Mouse (Mus musculus) liver, embryonic 13.5 days (tissue): ENCODE measurements around the gene Syn1. TPM values are rescaled to one million over a fixed set of nuclear protein-coding genes. Genes with fewer than 3 reads are reported as not detected.

ENCODE experiments used
- ATAC-seq: fragments of 200-750 bp; cut with Nextera tagmentation; 2 replicates; pipeline ENCODE4 v1.8.0; 2017; ENCODE audit warnings: low read depth, mild to moderate bottlenecking, moderate number of reproducible peaks, moderate library complexity
- DNase-seq: peaks from one replicate; pipeline ENCODE4 v3.0.0; 2022
- H3K27ac ChIP-seq: fragments of 300-500 bp; sonication (generic); 2 replicates; pipeline ENCODE4 v1.5.1; 2015; ENCODE audit warnings: moderate library complexity, mild to moderate bottlenecking, inconsistent platforms
- H3K27me3 ChIP-seq: fragments of 300-500 bp; sonication (generic); 2 replicates; pipeline ENCODE4 v1.6.1; 2015; ENCODE audit warnings: mild to moderate bottlenecking, inconsistent platforms
- H3K36me3 ChIP-seq: fragments of 300-500 bp; sonication (generic); 2 replicates; pipeline ENCODE4 v1.6.1; 2015; ENCODE audit warnings: mild to moderate bottlenecking, inconsistent platforms
- H3K4me1 ChIP-seq: fragments of 300-500 bp; sonication (generic); replicated peaks from 2 replicates; pipeline ENCODE4 v1.6.1; 2015; ENCODE audit warnings: inconsistent platforms
- H3K4me2 ChIP-seq: fragments of 300-500 bp; sonication (generic); 2 replicates; pipeline ENCODE4 v1.6.1; 2015; ENCODE audit warnings: inconsistent platforms, mild to moderate bottlenecking, moderate library complexity
- H3K4me3 ChIP-seq: fragments of 300-500 bp; sonication (generic); replicated peaks from 2 replicates; pipeline ENCODE4 v1.5.1; 2015; ENCODE audit warnings: mild to moderate bottlenecking, inconsistent platforms
- H3K9ac ChIP-seq: fragments of 300-500 bp; sonication (generic); 2 replicates; pipeline ENCODE4 v1.6.1; 2015; ENCODE audit warnings: mild to moderate bottlenecking, inconsistent platforms
- H3K9me3 ChIP-seq: fragments of 300-500 bp; sonication (generic); replicated peaks from 2 replicates; pipeline ENCODE4 v1.6.1; 2016; ENCODE audit warnings: inconsistent platforms
- WGBS: fragments of 180-500 bp; shearing (Covaris S2); methylation state at CpG from one replicate; pipeline ENCODE4 v1.1.7; 2015; ENCODE audit not compliant: insufficient replicate concordance; 5-methylcytosine and 5-hydroxymethylcytosine counted together
- polyA plus RNA-seq: library from polyadenylated mRNA; unstranded; fragments of >200 nt; fragmentation: Nextera tagmentation; extraction: Ambion mirVana; gene quantifications from 2 replicates; pipeline ENCODE4 v1.2.1, GENCODE M21; 2015

The Syn1 gene
- polyA plus RNA-seq, 1 experiment from 2014 or later, result 0.03 TPM

- DNase-seq, result no peak
- ATAC-seq, result peak; percentile 40
Observed at GRCm38 (mm10) chrX:20862105-20863065, 58.4 kb downstream of the Syn1 start.

GRCm38 (mm10) chrX:20861453-20862104 is 59.2 kb downstream of the Syn1 start:
- no peak overlapping the region for H3K4me3 ChIP-seq
- no peak overlapping the region for H3K4me2 ChIP-seq
- peaks cover 13% of the 10 kb centered on the region for H3K36me3 ChIP-seq
- ATAC-seq, result no peak
- no peak overlapping the region for H3K27ac ChIP-seq
- WGBS, result 47% methylated on average over 5 of the region's 5 CpGs
- no peaks in the 10 kb centered on the region for H3K9me3 ChIP-seq
- no peaks in the 10 kb centered on the region for H3K27me3 ChIP-seq
- DNase-seq, result no peak
- peaks cover 6% of the 10 kb centered on the region; the same call in 1 of the 2 replicates for H3K4me1 ChIP-seq
- H3K9ac ChIP-seq, result no peak overlapping the region

More at GRCm38 (mm10) chrX:20862105-20863065, 58.4 kb downstream of the Syn1 start:
- Histone ChIP-seq H3K27ac (no peak overlapping the region), H3K27me3 (no peaks in the 10 kb centered on the region), H3K4me1 (peaks cover 6% of the 10 kb centered on the region; the same call in 1 of the 2 replicates), H3K36me3 (peaks cover 12% of the 10 kb centered on the region), H3K9ac (no peak overlapping the region), H3K4me3 (no peak overlapping the region), H3K9me3 (no peaks in the 10 kb centered on the region), H3K4me2 (no peak overlapping the region)
- 42% methylated on average over 29 of the region's 29 CpGs for WGBS

GRCm38 (mm10) chrX:20853794-20854193 is 67.0 kb downstream of the Syn1 start:
- Histone ChIP-seq H3K4me2 (no peak overlapping the region), H3K4me1 (peaks cover 10% of the 10 kb centered on the region), H3K9ac (no peak overlapping the region), H3K4me3 (no peak overlapping the region), H3K36me3 (peaks cover 57% of the 10 kb centered on the region), H3K27ac (no peak overlapping the region), H3K9me3 (no peaks in the 10 kb centered on the region), H3K27me3 (no peaks in the 10 kb centered on the region)
- no peak for DNase-seq
- WGBS, result 86% methylated on average over 7 of the region's 7 CpGs
- no peak for ATAC-seq

GRCm38 (mm10) chrX:20848256-20848984 is 72.4 kb downstream of the Syn1 start:
- H3K4me3 ChIP-seq, result peak overlapping the region; percentile 70
- no peaks in the 10 kb centered on the region for H3K27me3 ChIP-seq
- peak overlapping the region; percentile 77 for H3K9ac ChIP-seq
- H3K36me3 ChIP-seq, result peaks cover 25% of the 10 kb centered on the region
- peak overlapping the region; percentile 71 for H3K4me2 ChIP-seq
- 0 out of 2 replicates have a peak overlapping the region, but pooled peaks have one; percentile 3 for H3K27ac ChIP-seq
- no peaks in the 10 kb centered on the region for H3K9me3 ChIP-seq
- DNase-seq, result peak; percentile 89
- 17% methylated on average over 42 of the region's 42 CpGs for WGBS
- peak; percentile 98 for ATAC-seq
- H3K4me1 ChIP-seq, result peaks cover 8% of the 10 kb centered on the region

- peak overlapping the region; percentile 70 for H3K4me3 ChIP-seq
- 0 out of 2 replicates have a peak overlapping the region, but pooled peaks have one; percentile 15 for H3K9ac ChIP-seq
- WGBS, result 17% methylated on average over 2 of the region's 2 CpGs
- peaks cover 20% of the 10 kb centered on the region for H3K36me3 ChIP-seq
- no peaks in the 10 kb centered on the region for H3K27me3 ChIP-seq
- H3K9me3 ChIP-seq, result no peaks in the 10 kb centered on the region
- H3K4me1 ChIP-seq, result peaks cover 8% of the 10 kb centered on the region
- no peak overlapping the region for H3K27ac ChIP-seq
- H3K4me2 ChIP-seq, result peak overlapping the region; percentile 71
- DNase-seq (no peak), ATAC-seq (no peak)
Observed at GRCm38 (mm10) chrX:20847816-20848215, 73.0 kb downstream of the Syn1 start.

GRCm38 (mm10) chrX:20847232-20847631 is 73.6 kb downstream of the Syn1 start:
- Histone ChIP-seq H3K36me3 (peaks cover 20% of the 10 kb centered on the region), H3K27me3 (no peaks in the 10 kb centered on the region), H3K4me3 (no peak overlapping the region), H3K9me3 (no peaks in the 10 kb centered on the region), H3K9ac (no peak overlapping the region), H3K4me1 (peaks cover 8% of the 10 kb centered on the region), H3K4me2 (no peak overlapping the region), H3K27ac (no peak overlapping the region)
- ATAC-seq (no peak), DNase-seq (no peak)
- WGBS, result 76% methylated on average over 3 of the region's 3 CpGs

- H3K9ac ChIP-seq, result no peak overlapping the region
- no peak overlapping the region for H3K4me3 ChIP-seq
- no peaks in the 10 kb centered on the region for H3K27me3 ChIP-seq
- H3K36me3 ChIP-seq, result no peaks in the 10 kb centered on the region
- WGBS, result 18% methylated on average over 5 of the region's 5 CpGs
- no peaks in the 10 kb centered on the region for H3K4me1 ChIP-seq
- ATAC-seq (no peak), DNase-seq (no peak)
- no peak overlapping the region for H3K27ac ChIP-seq
- no peak overlapping the region for H3K4me2 ChIP-seq
- no peaks in the 10 kb centered on the region for H3K9me3 ChIP-seq
Observed at GRCm38 (mm10) chrX:20828934-20829333, 91.9 kb downstream of the Syn1 start.

GRCm38 (mm10) chrX:20819708-20820426 is 100.9 kb downstream of the Syn1 start:
- Histone ChIP-seq H3K4me2 (peak overlapping the region; percentile 62), H3K36me3 (no peaks in the 10 kb centered on the region), H3K4me1 (peaks cover 4% of the 10 kb centered on the region; the same call in 1 of the 2 replicates), H3K27ac (no peak overlapping the region), H3K9me3 (no peaks in the 10 kb centered on the region), H3K4me3 (peak overlapping the region; percentile 40), H3K27me3 (no peaks in the 10 kb centered on the region), H3K9ac (peak overlapping the region; percentile 39)
- ATAC-seq, result peak; percentile 36; the same call in 1 of the 2 replicates
- WGBS, result 47% methylated on average over 8 of the region's 8 CpGs
- DNase-seq, result peak; percentile 21

- 16% methylated on average over 18 of the region's 19 CpGs for WGBS
- ATAC-seq (peak; percentile 90), DNase-seq (peak; percentile 64)
- H3K9ac ChIP-seq, result peak overlapping the region; percentile 39
- no peaks in the 10 kb centered on the region for H3K9me3 ChIP-seq
- peak overlapping the region; percentile 40 for H3K4me3 ChIP-seq
- H3K4me2 ChIP-seq, result peak overlapping the region; percentile 62
- no peaks in the 10 kb centered on the region for H3K36me3 ChIP-seq
- no peaks in the 10 kb centered on the region for H3K27me3 ChIP-seq
- H3K4me1 ChIP-seq, result peaks cover 4% of the 10 kb centered on the region; the same call in 1 of the 2 replicates
- no peak overlapping the region for H3K27ac ChIP-seq
Observed at GRCm38 (mm10) chrX:20819204-20819628, 101.6 kb downstream of the Syn1 start.

- no peak overlapping the region for H3K4me3 ChIP-seq
- no peaks in the 10 kb centered on the region for H3K9me3 ChIP-seq
- 44% methylated on average over 6 of the region's 6 CpGs for WGBS
- DNase-seq (no peak), ATAC-seq (no peak)
- H3K27ac ChIP-seq, result no peak overlapping the region
- H3K4me1 ChIP-seq, result peaks cover 4% of the 10 kb centered on the region; the same call in 1 of the 2 replicates
- H3K27me3 ChIP-seq, result no peaks in the 10 kb centered on the region
- H3K4me2 ChIP-seq, result no peak overlapping the region
- no peak overlapping the region for H3K9ac ChIP-seq
- no peaks in the 10 kb centered on the region for H3K36me3 ChIP-seq
Observed at GRCm38 (mm10) chrX:20816974-20817373, 103.8 kb downstream of the Syn1 start.
